Mouse (Mus musculus) spleen, adult 2 months (tissue): ENCODE measurements at regions not wholly inside any gene's neighbourhood (a gene's known extent, or its start where the extent isn't known, plus 50 kb on each side); places are given as distances from the start of the nearest gene placed in this dataset.

Source experiments
- CTCF ChIP-seq: fragments of 200-500 bp; IDR thresholded peaks from 2 replicates; pipeline ENCODE4 v1.5.1; 2011; ENCODE audit warnings: mild to moderate bottlenecking, inconsistent platforms; ENCODE audit not compliant: insufficient read depth, insufficient read length, insufficient replicate concordance; ENCODE audit errors: extremely low read depth
- POLR2A ChIP-seq: fragments of 200-500 bp; IDR thresholded peaks from 2 replicates; pipeline ENCODE4 v1.6.1; 2011; ENCODE audit warnings: low read depth, low read length, inconsistent platforms

DNA sequence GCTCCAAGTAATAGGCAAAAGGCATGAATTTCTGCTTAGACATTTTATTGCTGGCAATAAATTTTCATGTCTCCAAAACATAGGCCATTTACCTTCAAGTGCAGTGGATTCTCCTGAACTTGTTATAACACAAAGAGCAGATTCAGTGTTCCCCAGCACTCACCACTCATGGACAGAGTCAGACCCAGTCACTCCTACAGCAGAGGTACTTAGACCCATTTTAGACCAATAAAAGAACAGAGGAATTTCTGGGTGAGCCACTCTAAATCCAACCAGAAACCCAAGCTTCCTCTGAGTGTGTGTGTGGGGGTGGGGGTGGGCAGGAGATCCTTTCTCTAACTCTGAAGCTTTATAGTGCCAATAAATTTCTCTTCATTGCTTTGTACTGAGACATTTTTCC, 584.7 kb upstream of the Dpp10 start:
- TF ChIP-seq CTCF (no peak), POLR2A (no peak)
